Mouse (Mus musculus): ENCODE measurements around the gene Cbfa2t3.

The Cbfa2t3 gene

DNA sequence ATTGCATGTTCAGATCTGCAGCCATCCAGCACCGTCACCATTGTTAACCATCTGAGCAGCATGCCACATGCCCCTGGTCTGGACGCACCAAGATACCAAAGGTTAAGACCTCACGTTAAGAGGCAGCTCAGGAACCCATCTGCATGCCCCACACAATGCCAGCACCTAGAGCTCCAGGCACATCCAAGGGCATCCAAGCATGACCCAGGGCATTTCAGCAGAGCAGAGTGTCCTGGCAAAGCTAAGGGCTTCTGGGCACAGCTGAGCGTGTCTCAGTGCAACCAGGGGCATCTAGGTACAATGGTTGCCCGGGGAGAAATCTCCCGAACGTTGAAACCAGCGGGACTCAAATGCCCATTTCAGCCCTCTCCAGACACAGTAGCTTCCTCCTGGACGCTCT lies 98.2 kb downstream of the Cbfa2t3 start:
- no peak for TF ChIP-seq GATA4 (IDR thresholded peaks at IDR 0.05; ENCODE audit: insufficient replicate concordance, low read length)

DNA sequence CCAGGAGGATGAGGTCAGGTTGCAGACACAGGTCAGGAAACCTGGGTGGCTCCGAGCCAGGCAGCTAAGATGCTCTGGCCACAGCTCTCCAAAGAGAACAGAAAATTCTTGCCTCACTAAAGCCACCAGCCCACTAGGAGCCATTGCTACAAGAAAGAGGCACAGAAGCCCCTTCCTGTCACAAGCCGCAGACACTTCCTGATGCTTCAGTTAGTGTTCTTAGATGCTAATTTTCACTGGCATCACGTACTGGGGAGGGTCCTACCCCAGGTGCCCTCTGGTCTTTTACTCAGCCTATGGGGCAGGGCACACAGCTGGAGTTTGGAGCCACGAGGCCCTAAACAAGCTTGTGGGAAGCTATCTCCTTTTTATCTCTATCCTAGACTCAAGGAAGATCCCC lies 102.9 kb downstream of the Cbfa2t3 start:
- no peak for TF ChIP-seq GATA4 (IDR thresholded peaks at IDR 0.05; ENCODE audit: insufficient replicate concordance, low read length)

DNA sequence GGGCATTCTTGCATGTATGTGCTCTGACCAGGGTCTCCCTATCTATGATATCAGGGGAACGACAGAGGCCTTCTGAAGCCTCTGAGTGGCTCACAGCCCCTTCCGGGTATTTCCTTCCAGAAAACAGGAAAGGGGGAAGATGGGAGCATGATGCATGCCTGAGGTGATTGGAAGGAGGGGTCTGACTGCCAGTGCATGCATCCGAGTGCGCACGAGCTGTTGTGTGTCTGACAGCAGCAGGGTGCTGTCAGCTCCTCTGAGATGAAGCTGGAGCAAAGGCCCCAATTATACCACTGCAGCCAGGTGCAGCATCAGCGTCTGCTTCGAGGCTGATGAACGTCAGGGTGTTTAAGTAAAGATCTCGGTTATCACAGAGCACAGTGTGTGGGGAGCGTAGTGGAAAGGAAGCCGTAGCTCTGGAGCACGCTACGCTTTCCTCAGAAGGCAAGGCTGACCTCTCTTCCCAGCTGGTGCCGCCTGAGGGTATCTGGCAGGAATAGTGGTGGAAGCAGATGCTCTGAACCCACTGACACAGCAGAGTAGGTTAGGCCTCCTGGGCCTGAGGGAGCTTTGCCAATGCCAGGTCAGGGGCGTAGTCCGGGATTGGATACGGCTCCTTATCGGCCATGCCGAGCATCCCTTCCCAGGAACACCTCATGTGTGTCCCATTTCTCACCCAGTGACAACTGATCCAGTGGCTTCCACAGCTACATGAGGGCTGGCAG lies 105.0 kb downstream of the Cbfa2t3 start:
- no peak for TF ChIP-seq GATA4 (IDR thresholded peaks at IDR 0.05; ENCODE audit: insufficient replicate concordance, low read length)

DNA sequence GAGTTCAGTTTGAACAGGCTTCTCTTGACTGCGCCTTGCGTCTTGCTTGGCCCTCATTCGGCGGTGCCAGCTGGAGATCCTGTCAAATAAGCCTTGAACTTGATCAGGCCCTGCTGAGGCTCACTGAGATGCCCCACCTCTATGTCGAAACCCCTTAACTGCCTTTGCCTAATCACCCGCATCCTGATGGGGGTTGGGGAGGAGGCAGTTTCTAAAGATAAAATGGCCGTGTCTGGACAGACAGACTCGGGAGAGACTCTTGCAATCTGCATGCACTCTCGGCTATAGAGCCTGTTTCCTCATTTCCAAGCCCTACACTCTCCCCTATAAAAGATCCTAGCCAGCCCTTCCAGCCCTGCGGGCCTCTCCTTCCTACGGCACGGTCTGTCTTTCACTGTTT lies 105.7 kb downstream of the Cbfa2t3 start:
- TF ChIP-seq GATA4 (IDR thresholded peaks at IDR 0.05; ENCODE audit: insufficient replicate concordance, low read length), result no peak

DNA sequence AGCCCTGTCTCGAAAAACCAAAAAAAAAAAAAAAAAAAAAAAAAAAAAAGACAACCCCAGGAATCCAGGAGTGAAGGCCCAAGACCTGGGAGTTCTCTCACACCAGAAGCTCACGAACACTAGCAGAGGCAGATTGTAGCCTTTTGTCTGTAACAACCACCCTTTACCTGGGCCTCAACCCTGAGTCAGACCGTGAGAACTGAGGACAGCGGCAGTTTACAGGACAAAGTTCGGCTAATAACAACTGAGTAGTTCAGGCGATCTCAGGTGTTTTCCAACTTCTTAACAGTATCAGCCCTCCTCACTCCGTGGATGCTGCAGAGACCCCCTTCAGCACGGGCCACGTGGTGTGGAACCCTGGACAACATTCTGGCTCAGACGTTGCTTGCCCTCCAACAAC lies 112.2 kb downstream of the Cbfa2t3 start:
- no peak for TF ChIP-seq GATA4 (IDR thresholded peaks at IDR 0.05; ENCODE audit: insufficient replicate concordance, low read length)

DNA sequence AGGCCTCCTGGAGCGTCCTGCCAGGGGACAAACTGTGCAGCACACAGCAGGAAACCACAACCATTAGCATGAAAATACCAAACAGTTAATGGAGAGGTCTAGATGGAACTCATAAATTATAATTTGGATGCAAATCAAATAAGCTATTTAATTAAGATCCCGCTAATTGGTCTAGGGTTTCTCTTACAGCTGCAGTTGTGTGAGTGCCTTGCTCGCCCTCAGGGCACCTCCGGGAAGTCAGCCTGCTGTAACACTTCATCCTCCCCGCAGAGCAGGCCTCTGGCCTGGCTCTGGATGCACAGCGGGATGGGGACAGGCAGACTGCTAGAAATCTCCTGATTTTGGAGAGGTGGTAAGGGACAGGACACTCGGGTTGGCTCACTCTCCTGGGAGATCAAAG lies 112.7 kb downstream of the Cbfa2t3 start:
- TF ChIP-seq GATA4 (IDR thresholded peaks at IDR 0.05; ENCODE audit: insufficient replicate concordance, low read length), result no peak

DNA sequence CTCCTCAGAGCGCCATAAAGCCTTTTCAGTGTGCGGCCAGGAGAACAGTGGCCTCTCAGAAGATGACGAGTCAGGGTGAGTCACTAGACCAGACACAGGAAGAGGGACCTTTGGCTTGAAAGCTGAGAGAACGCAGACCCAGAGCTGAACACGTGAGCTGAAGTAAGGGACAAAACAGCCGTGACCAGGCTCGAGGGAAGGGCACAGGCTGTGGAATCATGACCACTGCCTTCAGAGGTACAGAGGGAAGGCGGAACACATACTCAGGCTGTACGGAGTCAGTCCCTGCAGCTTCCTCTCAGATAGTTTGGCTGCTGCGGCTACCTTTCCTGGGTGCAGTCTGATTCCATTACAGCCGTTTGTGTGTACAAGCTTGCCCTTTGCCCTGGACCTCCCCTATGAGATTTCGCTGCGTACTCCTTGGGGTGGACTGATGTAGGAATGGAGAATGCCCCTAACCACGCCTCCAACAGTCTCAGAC lies 113.5 kb downstream of the Cbfa2t3 start:
- TF ChIP-seq GATA4 (IDR thresholded peaks at IDR 0.05; ENCODE audit: insufficient replicate concordance, low read length), result no peak

DNA sequence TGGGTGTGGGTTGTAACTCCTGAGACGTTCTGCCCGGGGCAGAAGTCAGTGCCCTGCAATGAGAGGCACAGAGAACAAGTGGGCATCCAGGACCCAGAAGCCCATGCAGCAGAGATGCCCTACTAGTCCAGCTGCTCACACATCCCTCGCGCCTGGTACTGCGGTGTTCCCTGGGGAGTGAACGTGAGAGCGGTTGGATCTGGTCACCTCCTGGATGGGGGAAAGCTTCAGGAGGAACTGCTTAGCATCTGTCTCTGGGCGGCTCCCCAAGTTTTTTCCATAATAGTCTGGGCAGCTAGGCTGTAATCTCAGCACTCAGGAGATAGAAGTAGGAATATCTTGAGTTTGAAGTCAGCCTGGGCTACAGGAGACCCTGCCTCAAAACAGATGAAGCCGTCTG lies 113.9 kb downstream of the Cbfa2t3 start:
- no peak for TF ChIP-seq GATA4 (IDR thresholded peaks at IDR 0.05; ENCODE audit: insufficient replicate concordance, low read length)

DNA sequence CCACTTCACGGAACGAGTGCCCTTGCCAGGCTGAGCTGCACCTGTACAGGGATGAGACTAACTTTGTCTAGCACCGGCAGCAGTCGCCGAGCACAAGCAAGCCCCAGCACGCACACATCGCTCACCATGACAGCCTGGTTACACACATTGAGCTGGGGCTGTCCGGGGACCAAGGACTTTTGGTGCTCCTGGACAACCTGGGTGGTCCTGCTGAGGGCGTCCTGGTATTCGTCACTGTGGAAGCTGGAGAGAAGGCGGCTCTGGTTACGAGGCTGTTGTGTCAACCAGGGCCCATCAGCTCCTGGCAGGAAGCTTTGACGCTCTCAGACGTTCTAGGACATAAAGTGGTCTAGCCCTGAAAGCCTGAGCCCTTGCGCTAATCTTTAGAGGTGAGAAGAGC lies 118.0 kb downstream of the Cbfa2t3 start:
- no peak for TF ChIP-seq GATA4 (IDR thresholded peaks at IDR 0.05; ENCODE audit: insufficient replicate concordance, low read length)

DNA sequence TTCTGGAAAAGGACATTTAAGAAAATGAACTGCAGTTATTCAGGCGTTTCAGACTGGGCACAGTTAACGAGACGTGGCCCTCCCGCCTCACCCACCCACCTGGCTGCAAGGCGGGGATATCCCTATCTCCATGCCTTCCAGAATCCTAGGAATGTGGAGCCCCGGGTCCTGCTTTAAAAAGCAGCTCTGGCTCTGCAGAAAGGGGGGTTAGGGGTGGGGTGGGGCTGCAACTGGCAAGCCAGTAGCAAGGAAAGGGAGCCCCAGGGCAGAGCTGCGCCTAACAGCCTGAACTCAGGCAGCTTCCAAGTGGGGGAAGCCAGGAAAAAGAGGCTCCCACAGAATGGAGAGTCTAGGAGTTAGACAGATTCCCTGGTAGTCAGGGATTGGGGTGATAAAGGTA lies 119.7 kb downstream of the Cbfa2t3 start:
- no peak for TF ChIP-seq GATA4 (IDR thresholded peaks at IDR 0.05; ENCODE audit: insufficient replicate concordance, low read length)

DNA sequence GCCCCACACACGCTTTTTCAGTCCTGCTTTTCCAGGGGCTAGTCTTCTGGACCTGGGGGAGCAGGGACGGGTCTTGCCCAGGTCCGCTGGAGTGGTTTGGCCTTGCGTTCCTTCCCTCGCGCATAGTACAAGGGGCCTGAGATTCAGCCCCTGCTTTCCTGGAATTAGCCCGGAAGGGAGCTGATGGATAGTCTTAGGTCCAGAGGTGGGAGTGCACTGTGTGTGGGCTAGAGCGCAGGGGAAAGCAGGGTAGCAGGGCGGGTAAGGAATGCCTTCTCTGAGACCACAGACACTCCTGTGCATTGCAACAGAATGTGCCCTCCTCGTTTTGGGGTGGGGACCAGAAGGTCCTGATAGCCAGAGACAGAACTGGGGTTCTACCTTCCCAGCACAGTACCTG lies 121.8 kb downstream of the Cbfa2t3 start:
- TF ChIP-seq GATA4 (IDR thresholded peaks at IDR 0.05; ENCODE audit: insufficient replicate concordance, low read length), result no peak

DNA sequence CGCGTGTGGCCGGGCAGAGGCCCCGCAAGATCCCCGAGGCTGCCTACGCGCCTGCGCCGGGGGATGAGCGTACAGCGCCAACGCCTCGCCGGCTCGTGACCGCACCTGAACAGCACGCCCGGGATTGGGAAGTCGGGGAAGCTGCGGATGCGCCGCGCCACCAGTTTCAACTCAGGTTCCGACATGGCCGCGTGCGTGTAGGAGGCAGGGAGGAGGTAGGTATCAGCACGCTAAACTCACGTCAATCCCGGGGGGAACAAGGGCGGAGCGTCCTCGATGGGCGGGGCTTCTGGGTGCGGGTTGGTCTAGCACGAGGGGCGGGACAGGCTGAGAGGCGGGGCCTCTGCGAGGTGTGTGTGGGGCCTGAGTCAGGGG lies 122.3 kb downstream of the Cbfa2t3 start, which contains the start of gene Aprt:
TSS of gene Aprt (minus strand) at position 262 of the 375 bp plus-strand sequence.
- TF ChIP-seq GATA4 (IDR thresholded peaks at IDR 0.05; ENCODE audit: insufficient replicate concordance, low read length), result no peak

DNA sequence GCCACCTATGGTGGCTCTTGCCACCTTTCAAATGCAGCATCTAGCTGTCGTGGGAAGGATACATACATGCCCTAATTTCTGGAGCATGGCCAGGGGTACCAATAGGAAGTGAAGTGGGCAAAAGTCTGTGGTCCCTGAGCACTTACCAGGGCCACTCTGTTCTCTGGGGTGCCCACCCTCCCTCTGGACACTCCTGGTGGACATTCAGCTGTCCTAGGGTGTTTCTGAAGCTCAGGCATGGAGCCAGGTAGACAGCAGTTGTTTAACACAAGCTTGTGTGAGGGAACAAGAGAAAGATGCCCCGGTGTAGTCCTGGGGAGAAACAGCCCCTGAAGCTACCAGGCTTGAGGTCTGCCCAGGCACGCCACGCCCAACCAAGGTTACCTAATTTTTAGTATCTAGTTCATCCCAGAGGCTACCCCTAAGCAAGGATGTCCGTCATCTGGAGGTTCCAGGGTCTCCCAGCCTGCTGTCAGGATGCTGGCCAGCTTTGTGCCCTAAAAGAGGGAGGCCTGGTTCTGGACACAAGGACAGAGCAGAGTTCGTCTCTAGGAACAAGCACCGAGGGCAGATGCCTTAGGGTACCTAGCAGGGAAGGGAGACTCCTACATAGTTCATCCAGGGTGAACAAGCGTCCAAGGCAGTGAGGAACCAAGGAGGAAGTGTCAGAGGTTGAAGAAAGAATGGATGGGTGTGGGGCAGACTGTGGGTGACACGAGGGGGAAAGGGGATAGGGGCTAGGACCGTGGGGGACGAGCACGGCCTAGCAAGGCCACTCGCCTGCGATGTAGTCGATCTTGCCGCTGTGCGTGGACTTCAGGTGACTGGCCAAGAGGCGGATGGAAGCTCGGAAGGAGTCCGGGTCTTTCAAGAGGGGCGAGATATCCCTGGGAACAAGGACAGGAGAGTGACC lies 122.9 kb downstream of the Cbfa2t3 start:
- TF ChIP-seq GATA4 (IDR thresholded peaks at IDR 0.05; ENCODE audit: insufficient replicate concordance, low read length), result no peak

DNA sequence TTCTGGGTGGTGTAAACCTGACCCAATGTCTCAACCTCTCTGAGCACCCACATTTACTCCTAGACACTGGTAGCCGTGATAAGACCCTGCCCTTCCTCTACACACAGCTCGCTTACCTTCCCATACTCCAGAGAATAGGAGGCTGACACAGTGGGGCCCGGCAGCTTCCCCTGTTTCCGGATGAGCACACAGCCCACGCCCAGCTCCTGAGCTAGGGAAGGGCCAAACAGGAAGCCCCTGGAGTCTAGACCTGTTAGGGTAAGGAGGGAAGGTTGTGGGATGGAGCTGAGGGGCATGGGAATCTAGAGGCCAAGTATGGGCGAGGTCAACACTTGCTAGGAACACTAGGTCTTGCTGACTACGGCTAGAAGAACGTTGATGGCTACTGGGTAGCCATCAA lies 123.6 kb downstream of the Cbfa2t3 start:
- TF ChIP-seq GATA4 (IDR thresholded peaks at IDR 0.05; ENCODE audit: insufficient replicate concordance, low read length), result no peak

All from liver, adult (tissue).